Mouse (Mus musculus) forebrain, embryonic 10.5 days (tissue): ENCODE measurements around the gene Greb1. TPM values are rescaled to one million over a fixed set of nuclear protein-coding genes. Genes with fewer than 3 reads are reported as not detected.
A peak's percentile ranks its signal among the peaks of the same experiment; 100 is the strongest.

Experiments
- DNase-seq: peaks from one replicate; pipeline ENCODE4 v3.0.0-alpha.2; 2017; ENCODE audit warnings: low spot score; ENCODE audit errors: extremely low spot score
- H3K27ac ChIP-seq: fragments of 300-500 bp; sonication (generic); 2 replicates; pipeline ENCODE4 v1.5.1; 2016; ENCODE audit warnings: mild to moderate bottlenecking
- H3K27me3 ChIP-seq: fragments of 300-500 bp; sonication (generic); 2 replicates; pipeline ENCODE4 v1.6.1; 2016; ENCODE audit warnings: mild to moderate bottlenecking; ENCODE audit not compliant: poor library complexity, severe bottlenecking
- H3K36me3 ChIP-seq: fragments of 300-500 bp; sonication (generic); replicated peaks from 2 replicates; pipeline ENCODE4 v1.6.1; 2016; ENCODE audit warnings: mild to moderate bottlenecking, moderate library complexity
- H3K4me1 ChIP-seq: fragments of 300-500 bp; sonication (generic); 2 replicates; pipeline ENCODE4 v1.6.1; 2016
- H3K4me3 ChIP-seq: fragments of 300-500 bp; sonication (generic); 2 replicates; pipeline ENCODE4 v1.5.1; 2016; ENCODE audit warnings: mild to moderate bottlenecking, moderate library complexity
- H3K9me3 ChIP-seq: fragments of 300-500 bp; sonication (generic); 2 replicates; pipeline ENCODE4 v1.6.1; 2016; ENCODE audit warnings: mild to moderate bottlenecking, moderate library complexity
- WGBS: fragments of 180-500 bp; shearing (Covaris S2); methylation state at CpG from one replicate; pipeline ENCODE4 v1.1.7; 2016; 5-methylcytosine and 5-hydroxymethylcytosine counted together
- polyA plus RNA-seq: library from polyadenylated mRNA; unstranded; fragments of >200 nt; fragmentation: Nextera tagmentation; extraction: Ambion mirVana; gene quantifications from 2 replicates; pipeline ENCODE4 v1.2.1, GENCODE M21; 2016

Greb1 gene
- polyA plus RNA-seq, 1 experiment from 2014 or later: 14.6 TPM

DNA sequence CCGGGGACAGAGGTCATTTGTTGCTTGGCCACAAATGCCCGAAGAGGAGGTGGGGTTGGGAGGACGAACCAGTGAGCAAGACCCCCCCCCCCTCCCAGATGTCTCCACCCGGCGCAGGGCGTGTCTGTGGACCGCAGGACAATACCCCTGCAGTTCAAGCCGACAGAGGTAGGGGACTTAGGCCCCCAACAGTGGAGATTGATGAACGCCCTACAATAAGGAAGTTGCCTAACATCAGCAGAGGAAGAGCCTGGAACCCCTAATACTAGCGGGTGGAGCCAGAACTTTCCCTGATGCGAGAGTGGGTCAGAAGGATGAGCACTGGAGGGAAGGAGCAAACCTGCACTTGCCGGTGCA lies 251 bp upstream of the Greb1 start:
- H3K36me3 ChIP-seq: peaks cover 6% of the 10 kb centered on the region; the same call in 1 of the 2 replicates
- peak overlapping the region; percentile 96 for H3K27ac ChIP-seq
- peaks cover 22% of the 10 kb centered on the region for H3K27me3 ChIP-seq
- DNase-seq: peak; percentile 65
- H3K4me3 ChIP-seq: peak overlapping the region; percentile 78
- under 1% methylated on average over 12 of the region's 12 CpGs for WGBS
- H3K4me1 ChIP-seq: peaks cover 74% of the 10 kb centered on the region
- H3K9me3 ChIP-seq: no peaks in the 10 kb centered on the region

DNA sequence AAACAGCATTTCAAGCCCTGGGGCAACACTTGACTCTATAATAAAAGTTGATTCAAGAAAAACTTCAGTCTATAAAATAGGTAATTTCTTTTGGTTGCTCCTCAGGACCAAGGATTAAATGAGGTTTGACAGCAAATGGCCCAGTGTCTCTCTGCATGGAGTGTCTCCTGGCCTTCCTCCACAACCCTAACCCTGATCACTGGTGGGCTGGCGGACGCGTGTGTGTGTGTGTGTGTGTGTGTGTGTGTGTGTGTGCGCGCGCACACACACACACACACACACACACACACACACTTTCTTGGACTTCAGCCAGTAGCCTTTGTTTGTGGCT lies 793 bp downstream of the Greb1 start:
- H3K4me3 ChIP-seq: peak overlapping the region; percentile 78
- H3K27ac ChIP-seq: peak overlapping the region; percentile 96
- H3K4me1 ChIP-seq: peaks cover 68% of the 10 kb centered on the region
- no peak for DNase-seq
- peaks cover 13% of the 10 kb centered on the region for H3K36me3 ChIP-seq
- WGBS: 0% methylated on average over 6 of the region's 6 CpGs
- H3K27me3 ChIP-seq: peaks cover 19% of the 10 kb centered on the region
- H3K9me3 ChIP-seq: no peaks in the 10 kb centered on the region

DNA sequence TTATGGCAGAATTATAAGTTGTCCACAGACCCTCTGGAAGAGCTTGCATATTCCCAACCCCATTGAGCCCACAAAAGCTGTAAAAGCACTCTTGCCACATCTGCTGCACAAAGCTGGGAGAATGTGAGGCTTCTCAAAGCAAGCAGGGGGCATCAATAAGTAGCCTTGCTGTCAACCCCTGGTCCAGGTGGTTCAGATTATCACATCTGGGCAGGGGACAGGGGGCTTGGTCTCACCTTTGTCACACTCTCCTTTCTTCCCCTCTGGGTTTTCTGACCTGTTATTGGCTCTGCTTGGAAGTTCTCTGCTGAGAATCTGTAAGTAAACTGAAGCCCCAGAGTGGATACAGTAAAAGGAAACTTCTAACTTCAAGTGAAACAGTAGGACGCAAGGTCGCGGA lies 1.8 kb downstream of the Greb1 start:
- H3K4me1 ChIP-seq: peaks cover 58% of the 10 kb centered on the region
- peaks cover 19% of the 10 kb centered on the region for H3K27me3 ChIP-seq
- H3K9me3 ChIP-seq: no peaks in the 10 kb centered on the region
- 44% methylated on average over 3 of the region's 3 CpGs for WGBS
- peak overlapping the region; percentile 96 for H3K27ac ChIP-seq
- no peak for DNase-seq
- peak overlapping the region; percentile 78 for H3K4me3 ChIP-seq
- peaks cover 20% of the 10 kb centered on the region for H3K36me3 ChIP-seq

DNA sequence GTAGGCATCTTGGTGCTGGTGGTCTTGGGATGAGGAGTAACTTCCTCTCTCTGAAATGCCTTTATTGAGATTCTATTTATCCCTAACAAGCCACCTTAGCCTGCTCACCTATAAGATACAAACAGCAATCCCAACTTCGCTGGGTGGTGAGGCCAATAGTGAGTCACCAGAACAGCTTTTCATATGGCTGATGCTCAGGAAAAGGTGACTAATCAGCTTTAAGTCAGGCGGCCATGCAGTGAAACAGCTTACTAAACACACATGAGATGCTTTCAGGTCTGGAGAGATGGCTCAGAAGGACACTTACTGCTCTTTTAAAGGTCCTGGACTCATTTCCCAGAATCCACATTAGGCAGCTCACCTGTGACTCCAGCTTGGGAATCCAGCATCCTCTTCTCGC lies 4.9 kb downstream of the Greb1 start:
- H3K36me3 ChIP-seq: peaks cover 32% of the 10 kb centered on the region
- DNase-seq: no peak
- no peaks in the 10 kb centered on the region for H3K27me3 ChIP-seq
- peaks cover 35% of the 10 kb centered on the region for H3K4me1 ChIP-seq
- no peak overlapping the region for H3K4me3 ChIP-seq
- H3K27ac ChIP-seq: no peak overlapping the region
- H3K9me3 ChIP-seq: no peaks in the 10 kb centered on the region
- 90% methylated on average over 3 of the region's 3 CpGs for WGBS

DNA sequence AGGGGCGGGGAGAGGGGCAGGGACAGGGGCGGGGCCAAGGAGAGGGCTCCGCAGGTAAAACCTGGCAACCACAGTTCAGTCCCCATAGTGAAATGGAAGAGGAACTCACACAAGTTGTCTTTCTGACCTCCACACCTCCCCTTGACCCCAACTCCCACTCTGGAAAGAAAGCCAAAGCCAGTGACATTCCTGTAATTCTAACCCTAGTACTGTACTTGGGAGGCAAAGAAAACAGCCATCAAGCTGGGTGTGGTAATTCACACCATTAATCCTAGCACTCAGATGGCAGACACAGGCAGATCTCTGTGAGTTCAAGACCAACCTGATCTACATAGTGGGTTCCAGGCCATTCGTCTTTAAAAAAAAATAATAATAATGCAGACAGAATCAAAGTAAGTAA lies 7.3 kb downstream of the Greb1 start:
- DNase-seq: no peak
- WGBS: 81% methylated on average over 4 of the region's 4 CpGs
- peaks cover 34% of the 10 kb centered on the region for H3K4me1 ChIP-seq
- H3K36me3 ChIP-seq: peaks cover 32% of the 10 kb centered on the region
- no peaks in the 10 kb centered on the region for H3K27me3 ChIP-seq
- H3K4me3 ChIP-seq: no peak overlapping the region
- no peaks in the 10 kb centered on the region for H3K9me3 ChIP-seq
- no peak overlapping the region for H3K27ac ChIP-seq

DNA sequence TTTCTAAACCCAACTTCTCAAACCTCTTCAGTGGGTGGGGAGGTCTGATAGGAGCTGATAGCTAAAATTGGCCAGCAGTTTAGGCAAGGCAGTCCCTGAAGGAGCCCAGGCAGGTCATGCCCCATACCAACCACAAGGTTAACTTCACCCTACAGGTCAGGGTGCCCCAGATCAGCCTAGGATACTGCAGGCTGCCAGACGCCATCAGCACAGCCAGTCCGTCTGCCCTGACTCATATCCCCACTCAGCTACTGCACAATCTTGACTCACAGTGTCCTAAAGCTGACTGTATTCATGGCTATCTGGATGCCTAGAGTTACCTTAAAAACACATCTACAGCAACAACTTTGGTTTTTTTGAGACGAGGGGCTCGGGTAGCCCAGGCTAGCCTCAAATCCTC lies 10.2 kb downstream of the Greb1 start:
- H3K27ac ChIP-seq: peak overlapping the region; percentile 86
- WGBS: 41% methylated on average over 4 of the region's 4 CpGs
- H3K9me3 ChIP-seq: no peaks in the 10 kb centered on the region
- peak overlapping the region; percentile 12; the same call in 1 of the 2 replicates for H3K4me3 ChIP-seq
- no peaks in the 10 kb centered on the region for H3K27me3 ChIP-seq
- H3K4me1 ChIP-seq: peaks cover 44% of the 10 kb centered on the region
- peaks cover 30% of the 10 kb centered on the region for H3K36me3 ChIP-seq
- peak; percentile 37 for DNase-seq

DNA sequence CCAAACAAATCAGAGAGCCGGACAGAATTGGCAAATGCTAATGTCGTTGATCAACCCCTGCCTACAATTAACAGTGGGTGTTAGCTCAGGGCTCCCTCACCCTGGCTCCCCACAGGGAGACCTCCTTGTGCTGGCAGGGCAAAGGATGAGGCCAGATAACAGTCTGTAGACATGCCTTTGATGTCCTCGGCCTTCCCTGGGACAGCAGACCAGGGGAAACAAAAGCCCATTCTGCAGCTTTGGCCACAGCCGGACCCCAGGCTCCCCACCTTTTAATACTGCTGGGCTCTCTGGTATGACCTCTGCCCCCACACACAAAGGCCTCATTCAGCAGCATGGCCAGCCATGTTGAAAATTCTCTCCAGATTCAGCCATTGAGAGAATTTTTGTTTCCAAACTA lies 10.9 kb downstream of the Greb1 start:
- no peaks in the 10 kb centered on the region for H3K27me3 ChIP-seq
- peak overlapping the region; percentile 77 for H3K27ac ChIP-seq
- under 1% methylated on average over 4 of the region's 4 CpGs for WGBS
- peaks cover 44% of the 10 kb centered on the region for H3K4me1 ChIP-seq
- H3K9me3 ChIP-seq: no peaks in the 10 kb centered on the region
- H3K36me3 ChIP-seq: peaks cover 32% of the 10 kb centered on the region
- peak; percentile 79 for DNase-seq
- H3K4me3 ChIP-seq: no peak overlapping the region

DNA sequence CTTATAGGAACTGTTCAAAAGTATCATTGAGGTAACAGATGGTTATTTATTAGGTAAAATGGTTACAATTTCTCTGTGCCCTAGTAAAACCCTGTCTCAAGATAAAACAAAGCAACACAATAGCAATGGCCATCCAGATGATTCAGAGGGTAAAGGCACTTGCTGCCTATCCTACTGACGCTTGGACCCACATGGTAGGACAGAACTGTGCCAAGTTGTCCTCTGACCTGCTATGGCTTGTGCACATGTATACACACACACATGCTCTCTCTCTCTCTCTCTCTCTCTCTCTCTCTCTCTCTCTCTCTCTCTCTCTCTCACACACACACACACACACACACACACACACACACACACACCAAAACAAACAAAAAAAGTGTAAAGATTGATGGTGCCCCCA lies 11.5 kb downstream of the Greb1 start:
- H3K9me3 ChIP-seq: no peaks in the 10 kb centered on the region
- WGBS: 15% methylated on average over 1 of the region's 1 CpGs
- no peaks in the 10 kb centered on the region for H3K27me3 ChIP-seq
- H3K27ac ChIP-seq: peak overlapping the region; percentile 77
- H3K4me1 ChIP-seq: peaks cover 44% of the 10 kb centered on the region
- no peak for DNase-seq
- no peak overlapping the region for H3K4me3 ChIP-seq
- H3K36me3 ChIP-seq: peaks cover 33% of the 10 kb centered on the region

DNA sequence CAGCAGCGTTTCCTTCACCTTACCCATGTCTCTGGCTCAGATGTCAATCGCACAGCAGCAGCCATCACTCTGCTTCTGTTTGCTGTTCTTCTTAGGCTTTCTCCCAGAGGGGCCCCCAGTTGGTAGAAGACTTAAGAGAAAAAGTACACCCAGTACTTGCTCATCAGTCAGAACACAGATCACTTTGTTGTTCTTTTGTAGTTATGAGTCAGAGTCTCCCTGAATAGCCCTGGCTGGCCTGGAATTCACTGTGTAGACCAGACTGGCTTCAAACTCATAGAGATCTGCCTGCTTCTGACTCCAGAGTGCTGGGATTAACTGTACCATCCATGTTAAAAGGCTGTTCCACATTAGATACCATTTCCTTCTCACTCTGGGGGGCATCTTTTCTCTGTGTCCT lies 12.1 kb downstream of the Greb1 start:
- Histone ChIP-seq H3K4me3 (no peak overlapping the region), H3K27ac (peak overlapping the region; percentile 68), H3K4me1 (peaks cover 44% of the 10 kb centered on the region), H3K27me3 (no peaks in the 10 kb centered on the region), H3K9me3 (no peaks in the 10 kb centered on the region), H3K36me3 (peaks cover 35% of the 10 kb centered on the region)
- DNase-seq: no peak
- WGBS: 65% methylated on average over 2 of the region's 2 CpGs

DNA sequence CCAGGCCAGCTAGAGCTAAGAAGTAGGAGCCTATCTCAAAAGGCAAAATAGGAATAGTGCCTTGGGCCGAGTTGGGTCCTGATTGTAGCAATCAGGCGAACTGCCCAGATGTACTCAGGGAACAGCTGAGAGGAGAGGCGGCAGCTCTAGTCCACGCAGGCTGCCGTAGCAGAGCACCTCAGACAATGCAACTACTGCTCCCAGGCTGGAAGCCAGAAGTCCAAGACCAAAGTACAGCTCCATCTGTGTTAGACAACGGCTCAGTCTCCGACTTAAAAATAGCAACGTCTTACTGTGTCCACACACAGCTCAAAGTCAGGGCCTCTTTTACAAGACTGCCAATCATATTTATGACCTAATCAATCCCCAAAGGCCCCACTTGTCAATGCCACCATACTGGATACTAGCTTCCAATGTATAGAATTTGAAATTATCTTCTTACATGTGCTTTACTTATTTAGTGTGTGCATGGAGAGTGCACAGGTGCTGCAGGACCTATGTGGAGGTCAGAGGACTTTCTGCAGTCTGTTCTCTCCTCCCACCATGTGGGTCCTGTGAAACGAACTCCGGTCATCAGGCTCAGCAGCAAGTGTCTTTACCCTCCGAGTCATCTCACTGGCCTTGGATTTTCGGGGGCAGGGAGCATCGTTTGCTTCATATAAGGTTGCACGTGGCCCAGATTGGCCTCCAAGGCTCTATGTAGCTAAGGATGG lies 19.5 kb downstream of the Greb1 start:
- H3K9me3 ChIP-seq: no peaks in the 10 kb centered on the region
- peaks cover 43% of the 10 kb centered on the region for H3K36me3 ChIP-seq
- H3K4me3 ChIP-seq: no peak overlapping the region
- H3K27ac ChIP-seq: no peak overlapping the region
- no peak for DNase-seq
- H3K27me3 ChIP-seq: no peaks in the 10 kb centered on the region
- peaks cover 14% of the 10 kb centered on the region for H3K4me1 ChIP-seq
- WGBS: 90% methylated on average over 14 of the region's 14 CpGs

DNA sequence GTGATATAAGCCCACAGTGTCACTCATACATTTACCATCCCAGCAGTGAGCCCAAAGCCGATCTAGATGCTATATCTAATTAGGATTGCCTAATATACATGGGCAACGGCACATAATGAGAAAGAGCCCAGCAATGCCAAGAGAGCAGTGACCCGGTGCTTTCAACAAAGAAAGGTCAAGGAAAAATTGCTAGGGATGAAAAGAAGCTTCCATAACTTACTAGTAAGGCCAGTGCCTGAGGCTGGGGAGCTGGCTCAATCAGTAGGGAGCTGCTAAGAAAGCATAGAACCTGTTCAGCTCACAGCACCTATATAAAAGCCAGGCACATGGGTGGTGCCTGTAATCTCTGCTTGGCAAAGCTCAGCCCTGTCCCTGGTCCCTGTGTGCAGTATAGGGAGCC lies 20.4 kb downstream of the Greb1 start:
- DNase-seq: no peak
- Histone ChIP-seq H3K4me3 (no peak overlapping the region), H3K4me1 (peaks cover 14% of the 10 kb centered on the region), H3K27ac (no peak overlapping the region), H3K27me3 (no peaks in the 10 kb centered on the region), H3K36me3 (peaks cover 48% of the 10 kb centered on the region), H3K9me3 (no peaks in the 10 kb centered on the region)
- 78% methylated on average over 3 of the region's 3 CpGs for WGBS

DNA sequence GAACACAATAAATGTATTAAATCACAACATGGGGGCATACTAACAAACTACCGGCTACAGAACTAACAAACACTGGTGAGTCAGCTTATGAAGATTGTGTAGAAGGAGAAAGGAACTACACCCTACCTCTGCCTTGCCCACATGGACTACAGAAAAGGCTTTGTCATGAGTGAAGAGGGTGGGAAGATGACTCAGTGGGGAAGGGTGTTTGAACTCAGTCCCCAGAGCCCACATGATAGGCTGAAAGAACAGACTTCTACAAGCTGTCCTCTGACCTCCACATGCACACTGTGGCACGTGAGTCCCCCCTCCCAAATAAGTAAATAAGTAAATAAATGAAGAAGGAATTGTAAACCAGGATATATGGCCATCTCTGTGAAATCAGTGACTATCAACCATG lies 21.5 kb downstream of the Greb1 start:
- WGBS: 67% methylated on average over 2 of the region's 2 CpGs
- H3K36me3 ChIP-seq: peaks cover 48% of the 10 kb centered on the region
- no peaks in the 10 kb centered on the region for H3K9me3 ChIP-seq
- DNase-seq: no peak
- H3K4me3 ChIP-seq: no peak overlapping the region
- H3K27ac ChIP-seq: no peak overlapping the region
- H3K27me3 ChIP-seq: no peaks in the 10 kb centered on the region
- H3K4me1 ChIP-seq: peaks cover 14% of the 10 kb centered on the region

DNA sequence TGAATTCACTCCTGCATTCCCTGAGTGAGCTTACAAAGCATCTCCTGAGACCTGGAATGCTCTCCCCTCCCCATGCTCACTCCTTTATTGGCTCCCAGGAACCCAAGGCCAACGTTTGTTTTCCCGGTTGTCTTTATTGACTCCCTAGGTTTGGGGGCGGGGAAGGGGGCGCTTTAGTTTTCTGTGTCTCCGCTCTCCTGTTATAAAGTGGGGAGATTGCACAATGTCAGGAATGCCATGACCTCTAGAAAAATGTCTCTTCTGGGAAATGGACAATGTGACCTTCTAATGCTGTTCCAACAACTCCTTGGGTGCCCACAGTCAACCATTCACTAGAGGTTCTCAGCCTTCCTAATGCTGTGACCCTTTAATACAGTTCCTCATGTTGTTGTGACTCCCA lies 22.2 kb downstream of the Greb1 start:
- Histone ChIP-seq H3K9me3 (no peaks in the 10 kb centered on the region), H3K27me3 (no peaks in the 10 kb centered on the region), H3K36me3 (peaks cover 46% of the 10 kb centered on the region), H3K27ac (no peak overlapping the region), H3K4me1 (peaks cover 14% of the 10 kb centered on the region), H3K4me3 (no peak overlapping the region)
- WGBS: 76% methylated on average over 5 of the region's 5 CpGs
- no peak for DNase-seq

DNA sequence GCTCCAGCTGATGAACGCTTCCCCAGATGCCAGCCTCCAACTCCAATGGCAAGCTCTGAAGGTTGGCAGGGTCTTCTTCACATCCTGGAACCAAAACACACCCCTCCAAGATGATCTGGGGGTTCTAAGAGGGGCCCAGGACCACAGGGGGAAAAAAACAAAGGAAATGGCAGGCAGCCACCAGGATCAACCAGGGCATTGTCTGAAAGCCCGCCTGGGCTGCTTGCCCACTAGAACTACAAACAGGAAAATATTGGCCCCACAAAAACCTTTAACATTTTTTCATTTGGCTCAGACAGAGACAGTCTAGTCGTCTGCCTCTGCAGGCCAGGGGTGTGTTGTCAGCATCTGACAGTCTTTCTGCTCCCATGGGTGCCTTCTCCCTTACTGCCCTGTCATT lies 25.3 kb downstream of the Greb1 start:
- Histone ChIP-seq H3K36me3 (peaks cover 42% of the 10 kb centered on the region), H3K9me3 (no peaks in the 10 kb centered on the region), H3K4me3 (no peak overlapping the region), H3K27ac (no peak overlapping the region), H3K4me1 (peaks cover 23% of the 10 kb centered on the region), H3K27me3 (no peaks in the 10 kb centered on the region)
- DNase-seq: no peak
- 87% methylated on average over 3 of the region's 3 CpGs for WGBS
